Mouse (Mus musculus): ENCODE results near the gene Zzz3. TPM values are rescaled to one million over a fixed set of nuclear protein-coding genes. Genes with fewer than 3 reads are reported as not detected.

Gene Zzz3
- total and polyA plus RNA-seq, 3 experiments, result 64.2 to 116 (median 94.9) TPM

DNA sequence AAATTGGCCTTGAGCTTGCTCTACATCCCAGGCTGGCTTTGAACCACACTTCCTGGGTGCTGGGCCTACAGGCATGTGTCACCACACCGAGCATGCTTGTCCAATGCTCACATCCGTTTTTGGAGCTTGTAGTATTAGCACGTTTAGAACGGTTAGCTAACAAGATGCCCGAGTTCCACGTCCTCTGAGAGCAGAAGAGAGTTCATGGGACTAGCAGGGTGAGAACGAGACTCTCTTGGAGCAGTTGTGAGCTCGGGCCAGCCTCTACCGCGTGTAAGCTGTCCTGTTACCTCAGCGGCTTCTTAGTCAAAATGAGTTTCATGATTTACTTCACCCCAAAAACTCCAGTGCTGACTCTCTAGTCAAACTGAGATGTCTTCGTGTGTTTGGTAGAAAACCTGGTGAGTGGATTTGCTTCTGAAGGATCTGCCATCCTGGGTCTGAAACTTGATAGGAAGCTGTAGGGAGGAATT is 73.3 kb downstream of the Zzz3 start (continued):
- peak; percentile 75; the same call in 1 of the 2 replicates for TF ChIP-seq ZMIZ1 (IDR thresholded peaks at IDR 0.05; ENCODE audit: low read depth, low read length)
- no peak for TF ChIP-seq ZNF384 (IDR thresholded peaks at IDR 0.05; ENCODE audit: low read depth, low read length)
- TF ChIP-seq SIN3A (IDR thresholded peaks at IDR 0.05; ENCODE audit: low read length), result peak; percentile 91
- TF ChIP-seq E2F4 (IDR thresholded peaks at IDR 0.05; ENCODE audit: insufficient replicate concordance, low read depth, low read length), result no peak
- peak; percentile 91 for TF ChIP-seq POLR2A (IDR thresholded peaks at IDR 0.05; ENCODE audit: low read depth, low read length)
- TF ChIP-seq NRF1 (IDR thresholded peaks at IDR 0.05; ENCODE audit: low read depth, low read length), result peak; percentile 63
- TF ChIP-seq EP300 (IDR thresholded peaks at IDR 0.05; ENCODE audit: low read length), result peak; percentile 80
- peak; percentile 69 for TF ChIP-seq JUN (IDR thresholded peaks at IDR 0.05; ENCODE audit: insufficient read depth, low read depth, low read length)
- TF ChIP-seq BHLHE40 (IDR thresholded peaks at IDR 0.05; ENCODE audit: low read depth, low read length), result peak; percentile 82

DNA sequence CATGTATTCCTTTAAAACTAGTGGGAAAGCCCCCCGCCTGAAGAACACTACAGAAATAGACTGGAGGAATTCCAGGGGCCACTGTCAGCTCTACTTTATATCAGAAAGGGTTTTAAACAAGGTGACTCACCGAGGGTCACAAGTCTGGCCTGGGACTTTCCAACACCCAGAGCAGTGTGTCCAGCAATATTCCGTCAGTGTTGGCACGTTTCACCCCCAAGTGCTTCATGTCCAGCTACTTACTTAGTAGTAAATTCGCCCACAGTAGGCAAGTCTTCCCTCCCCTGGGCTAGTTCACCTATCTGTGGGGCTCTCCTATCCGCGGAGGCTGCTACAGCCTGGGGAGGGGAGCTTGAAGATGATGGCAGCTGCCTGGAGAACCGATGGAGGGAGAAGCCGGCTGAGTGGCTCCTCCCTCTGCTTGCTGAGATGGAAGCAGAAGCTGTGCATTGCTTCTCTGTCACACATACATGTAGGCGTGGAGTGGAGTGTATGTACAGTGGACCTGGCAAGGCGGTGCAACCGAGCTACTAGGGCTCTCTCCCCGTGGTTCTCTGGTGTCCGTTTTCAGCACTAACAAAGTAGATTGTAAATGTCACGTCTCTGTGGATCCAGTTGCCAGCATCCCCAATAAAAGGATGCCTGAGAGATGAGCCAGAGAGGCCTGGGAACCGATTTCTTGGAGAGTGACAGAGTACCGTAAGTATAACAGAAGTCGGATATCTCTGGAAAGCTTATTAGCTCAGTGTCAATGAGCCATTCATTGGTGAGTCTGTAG is 74.3 kb downstream of the Zzz3 start:
- in situ Hi-C loops (cut with MboI; ENCODE audit: low pct_ligation_motif_present, low pct_unique_long_range_greater_than_20kb, low sequenced_read_pairs), result loop anchor here (10.0 kb wide), 1 partner anchor 245 kb away; the partner anchor contains the start of gene Pigk
- TF ChIP-seq JUND (conservative IDR thresholded peaks at IDR 0.05; ENCODE audit: low read depth, low read length) (peak; percentile 46; the same call in 1 of the 2 replicates), MXI1 (IDR thresholded peaks at IDR 0.05; ENCODE audit: low read depth, low read length) (peak; percentile 69; the same call in 1 of the 2 replicates), BHLHE40 (IDR thresholded peaks at IDR 0.05; ENCODE audit: low read depth, low read length) (peak; percentile 98), MAZ (IDR thresholded peaks at IDR 0.05; ENCODE audit: low read depth, low read length) (peak; percentile 41; the same call in 1 of the 2 replicates), MEF2A (IDR thresholded peaks at IDR 0.05; ENCODE audit: borderline replicate concordance, low read depth, low read length) (peak; percentile 96), KAT2A (IDR thresholded peaks at IDR 0.05; ENCODE audit: insufficient replicate concordance, low read length) (no peak), CHD2 (IDR thresholded peaks at IDR 0.05; ENCODE audit: low read length) (0 out of 2 replicates have a peak, but pooled peaks have one; percentile 29), TBP (conservative IDR thresholded peaks at IDR 0.05; ENCODE audit: low read depth, low read length) (peak; percentile 60), SIN3A (IDR thresholded peaks at IDR 0.05; ENCODE audit: low read length) (no peak), TCF12 (IDR thresholded peaks at IDR 0.05; ENCODE audit: low read depth, low read length) (0 out of 2 replicates have a peak, but pooled peaks have one; percentile 41), USF2 (conservative IDR thresholded peaks at IDR 0.05; ENCODE audit: low read depth, low read length) (0 out of 2 replicates have a peak, but pooled peaks have one; percentile 13), ETS1 (conservative IDR thresholded peaks at IDR 0.05; ENCODE audit: low read depth, low read length) (peak; percentile 89), JUN (IDR thresholded peaks at IDR 0.05; ENCODE audit: insufficient read depth, low read depth, low read length) (peak; percentile 49; the same call in 1 of the 2 replicates), RAD21 (IDR thresholded peaks at IDR 0.05; ENCODE audit: low read depth, low read length) (no peak), IRF4 (IDR thresholded peaks at IDR 0.05; ENCODE audit: low read depth, low read length) (peak; percentile 71), MYC (IDR thresholded peaks at IDR 0.05; ENCODE audit: low read depth, low read length) (peak; percentile 50; the same call in 1 of the 2 replicates), POLR2A (IDR thresholded peaks at IDR 0.05; ENCODE audit: low read depth, low read length) (peak; percentile 62; the same call in 1 of the 2 replicates), ZMIZ1 (IDR thresholded peaks at IDR 0.05; ENCODE audit: low read depth, low read length) (peak; percentile 39; the same call in 1 of the 2 replicates), MAFK (IDR thresholded peaks at IDR 0.05; ENCODE audit: insufficient replicate concordance, low read length) (0 out of 2 replicates have a peak, but pooled peaks have one; percentile 21), NRF1 (IDR thresholded peaks at IDR 0.05; ENCODE audit: low read depth, low read length) (no peak)
- Histone ChIP-seq H3K9me3 (replicated peaks; ENCODE audit: low read length) (no peaks in the 10 kb centered on the region), H3K36me3 (replicated peaks in 1 of 2; ENCODE audit: control insufficient read depth in 1 of 2, insufficient read depth in 1 of 2, low read length in 1 of 2) (peaks cover 2 to 32% of the 10 kb centered on the region in 2 experiments), H3K79me2 (replicated peaks; ENCODE audit: control insufficient read depth, extremely low read depth, insufficient read depth, poor library complexity, severe bottlenecking) (peaks cover 3% of the 10 kb centered on the region; the same call in 1 of the 2 replicates), H3K27ac (ENCODE audit: insufficient read depth, low read depth) (peak overlapping the region; percentile 97), H3K4me3 (replicated peaks in 1 of 3; ENCODE audit: low read depth in 2 of 3, low read length in 2 of 3, poor library complexity in 1 of 3) (peak overlapping the region; percentile 57 to 65 (median 59)), H3K27me3 (replicated peaks) (no peaks in the 10 kb centered on the region), H3K4me1 (ENCODE audit: control insufficient read depth in 1 of 2, insufficient read depth in 2 of 2) (peaks cover 16 to 37% of the 10 kb centered on the region in 2 experiments), H3K9ac (ENCODE audit: insufficient read depth, low read depth) (peak overlapping the region; percentile 70), H3K4me2 (ENCODE audit: insufficient read depth, low read depth, poor library complexity, severe bottlenecking) (peak overlapping the region; percentile 39)
- dilution Hi-C loops (cut with MboI; ENCODE audit: extremely low pct_ligation_motif_present, extremely low pct_unique_long_range_greater_than_20kb, low sequenced_read_pairs), result no loop called here
- DNase-seq (ENCODE audit: extremely low read depth), result peak; percentile 66

Measured in CH12.LX (cell line).